Mouse (Mus musculus): ENCODE data around the gene Plekhh3.

DNA sequence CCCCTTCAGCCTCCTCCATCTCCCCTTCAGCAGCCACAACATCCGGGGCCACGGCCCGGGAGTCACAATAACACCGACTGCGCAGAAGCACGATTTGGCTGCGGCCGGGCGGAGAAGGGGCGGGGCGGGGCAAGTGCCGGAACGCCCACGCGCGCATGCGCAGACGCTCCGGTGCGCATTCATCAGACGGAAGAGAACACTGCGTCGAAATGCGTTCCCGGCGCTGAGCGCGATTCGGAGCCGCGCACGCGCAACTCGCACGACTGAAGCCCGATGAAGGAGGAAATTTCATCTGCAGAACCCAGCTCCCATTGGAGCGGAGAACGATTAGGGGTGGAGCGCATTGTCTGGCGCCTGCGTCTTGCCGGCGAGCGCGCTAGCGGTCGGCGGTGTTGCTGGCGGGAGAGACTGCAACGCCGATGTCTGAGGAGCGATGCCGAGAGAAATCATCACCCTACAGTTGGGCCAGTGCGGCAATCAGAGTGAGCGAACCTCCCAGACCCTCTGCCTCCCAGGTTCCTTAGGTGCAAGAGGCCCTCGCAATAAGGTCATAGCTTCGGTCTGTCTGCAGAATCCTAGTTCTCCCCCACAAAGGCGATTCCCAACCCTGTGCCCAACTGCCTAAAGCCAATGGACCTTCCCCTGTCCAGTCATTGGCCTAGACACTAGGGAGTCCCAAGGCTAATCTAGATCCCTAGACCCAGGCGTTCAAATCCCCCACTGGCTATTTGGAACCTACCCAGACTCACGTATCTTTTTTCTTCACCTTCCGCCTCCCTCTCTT lies 51.2 kb downstream of the Plekhh3 start, which contains the start of the genes Retreg3 and Tubg1:
- TF ChIP-seq CTCF (IDR thresholded peaks at IDR 0.05; ENCODE audit: control insufficient read depth, insufficient read depth, insufficient read length) (no peak), CEBPB (IDR thresholded peaks at IDR 0.05; ENCODE audit: low read depth) (no peak), MYOG (IDR thresholded peaks at IDR 0.05; ENCODE audit: control insufficient read depth, extremely low read depth, insufficient read length) (no peak), USF1 (IDR thresholded peaks at IDR 0.05; ENCODE audit: low read depth) (no peak)

Data from C2C12 (cell line).